Mouse (Mus musculus) layer of hippocampus, adult 11-12 months (tissue): Measurements from ENCODE around the gene Cfap299.

ENCODE experiments used
- DNase-seq: peaks from one replicate; pipeline ENCODE4 v3.0.0; 2022; ENCODE audit warnings: low spot score

The Cfap299 gene

DNA sequence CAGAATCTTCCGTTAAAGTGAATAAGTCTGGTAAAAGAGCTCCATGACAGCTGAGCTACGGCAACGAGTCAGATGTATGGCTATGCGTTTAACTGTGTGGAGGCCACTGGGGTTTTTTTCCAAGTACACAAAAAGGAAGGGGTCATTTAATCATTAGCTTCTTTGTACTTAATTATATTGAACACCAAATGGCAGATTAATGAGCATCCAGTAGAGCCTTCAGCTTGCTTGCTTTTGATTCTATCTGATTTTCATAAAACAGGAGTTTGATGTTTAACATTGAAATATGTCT, 47.6 kb downstream of the Cfap299 start:
- no peak for DNase-seq

DNA sequence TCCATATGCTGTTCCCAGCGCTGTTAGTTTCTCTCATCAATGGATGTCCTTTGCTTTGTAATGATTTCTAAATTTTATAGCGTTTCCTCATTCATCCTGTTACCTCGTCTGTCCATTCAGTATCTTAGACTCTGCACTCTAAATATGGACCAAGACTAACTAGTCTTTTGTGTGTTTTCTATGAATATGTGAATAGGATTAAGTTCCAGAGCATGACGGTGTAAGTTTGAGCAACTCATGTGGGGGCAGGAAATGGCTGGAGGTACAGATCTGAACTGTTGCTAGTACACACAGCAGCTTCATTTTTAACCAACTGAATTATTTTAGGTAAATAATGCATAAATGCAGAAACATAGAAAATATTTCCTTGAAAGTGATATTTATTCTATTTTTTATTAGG, 51.3 kb downstream of the Cfap299 start:
- no peak for DNase-seq

GRCm38 (mm10) chr5:98387054-98387453, 58.0 kb downstream of the Cfap299 start:
- no peak for DNase-seq

DNA sequence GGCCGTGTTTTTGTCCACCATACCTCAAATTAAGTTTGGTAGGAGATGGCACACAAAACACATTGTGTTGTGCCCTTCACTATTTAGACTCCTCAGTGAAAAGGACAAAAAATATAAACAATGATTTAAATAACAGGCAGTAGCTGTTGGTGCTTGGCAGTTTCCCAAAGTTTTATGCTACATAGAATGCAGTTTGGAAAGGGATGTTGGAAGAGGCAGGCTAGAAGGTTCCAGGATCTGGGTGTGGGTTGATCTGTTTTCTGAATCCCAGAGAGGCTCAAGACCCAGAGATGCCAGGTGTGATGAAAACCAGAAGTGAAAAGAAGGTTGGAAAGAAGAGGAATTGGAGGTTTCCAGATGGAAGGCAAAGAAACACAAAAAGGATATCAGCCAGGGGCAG, 73.1 kb downstream of the Cfap299 start:
- DNase-seq, result no peak

DNA sequence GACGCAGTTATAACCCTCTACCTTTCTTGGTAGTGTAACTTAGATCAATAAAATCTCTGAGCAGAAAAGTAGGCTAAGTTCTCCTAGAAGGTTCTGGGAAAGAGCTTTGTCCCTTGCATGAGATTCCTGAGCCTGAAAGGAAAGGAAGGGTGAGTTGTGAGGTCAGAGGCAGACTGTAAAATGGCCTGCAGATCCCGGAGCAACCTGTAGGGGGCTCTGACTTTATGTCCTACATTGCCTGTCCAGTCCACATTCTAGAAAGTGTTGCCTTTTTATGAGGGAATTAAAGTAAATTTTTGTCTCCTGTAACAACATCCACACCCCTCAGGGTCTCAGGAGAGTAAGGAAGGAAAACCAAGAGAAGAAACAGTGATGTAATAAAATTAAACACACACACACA, 81.0 kb downstream of the Cfap299 start:
- no peak for DNase-seq

DNA sequence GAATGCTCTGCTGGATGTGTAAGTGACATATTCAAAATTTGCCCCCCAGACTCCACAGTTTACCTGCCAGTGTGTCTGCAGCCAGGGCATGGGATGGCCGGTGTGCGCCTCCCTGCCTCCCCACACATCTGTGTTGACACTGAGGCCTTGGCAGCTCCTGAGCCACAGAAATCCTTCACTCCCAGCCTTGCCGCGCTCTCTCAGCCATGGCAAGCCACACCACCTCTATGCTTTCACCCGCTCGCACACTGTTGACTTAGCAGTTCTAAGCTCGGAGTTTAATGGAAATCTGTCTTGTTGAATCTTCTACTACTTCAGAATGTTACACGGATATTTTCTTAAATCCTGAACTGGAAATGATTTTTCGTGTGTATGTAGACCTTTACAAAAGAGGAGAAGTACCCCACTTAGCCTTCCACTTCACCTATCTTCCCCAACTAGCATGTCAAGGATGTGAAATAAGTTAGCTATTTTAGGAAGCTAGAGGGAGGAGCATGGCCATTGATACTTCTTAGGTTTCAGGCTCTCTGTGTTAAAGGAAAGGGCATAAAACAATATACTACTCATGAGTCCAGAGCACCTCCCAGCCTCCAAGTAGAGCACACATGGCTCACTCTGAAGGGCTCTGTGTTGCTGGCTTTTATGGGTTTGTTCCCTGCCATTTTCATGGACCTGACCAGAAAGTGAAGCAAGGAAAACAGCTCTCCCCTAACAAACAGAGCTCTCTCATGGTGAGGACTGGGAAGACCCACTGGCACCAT, 87.5 kb downstream of the Cfap299 start:
- DNase-seq, result no peak

- DNase-seq, result no peak
Observed at GRCm38 (mm10) chr5:98424965-98425364, 95.9 kb downstream of the Cfap299 start.

DNA sequence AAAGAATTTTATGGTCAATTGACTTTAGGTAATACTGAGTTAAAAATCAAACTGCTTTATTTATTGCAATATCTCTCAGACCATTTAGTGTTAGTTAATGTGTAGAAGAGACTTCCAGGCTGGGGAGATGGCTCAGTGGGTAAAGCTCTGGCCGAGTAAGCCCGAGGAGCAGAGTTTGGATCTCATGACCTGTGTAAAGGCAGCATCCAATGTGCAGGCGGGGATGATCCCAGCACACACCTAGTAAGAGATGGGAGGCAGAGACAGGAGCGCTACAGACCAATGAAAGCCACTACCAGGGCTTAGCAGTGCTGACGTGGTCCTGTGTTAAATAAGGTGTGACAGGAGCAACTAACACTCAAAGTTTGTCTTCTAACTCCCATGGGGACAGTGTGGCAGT, 97.0 kb downstream of the Cfap299 start:
- DNase-seq, result no peak

- DNase-seq, result no peak
Observed at GRCm38 (mm10) chr5:98430060-98430459, 101.0 kb downstream of the Cfap299 start.

GRCm38 (mm10) chr5:98438686-98439085, 109.6 kb downstream of the Cfap299 start:
- DNase-seq, result no peak

- DNase-seq, result no peak
Observed at GRCm38 (mm10) chr5:98446771-98447462, 117.8 kb downstream of the Cfap299 start.

- no peak for DNase-seq
Observed at GRCm38 (mm10) chr5:98449873-98450272, 120.8 kb downstream of the Cfap299 start.

GRCm38 (mm10) chr5:98466882-98467535, 137.9 kb downstream of the Cfap299 start:
- no peak for DNase-seq

DNA sequence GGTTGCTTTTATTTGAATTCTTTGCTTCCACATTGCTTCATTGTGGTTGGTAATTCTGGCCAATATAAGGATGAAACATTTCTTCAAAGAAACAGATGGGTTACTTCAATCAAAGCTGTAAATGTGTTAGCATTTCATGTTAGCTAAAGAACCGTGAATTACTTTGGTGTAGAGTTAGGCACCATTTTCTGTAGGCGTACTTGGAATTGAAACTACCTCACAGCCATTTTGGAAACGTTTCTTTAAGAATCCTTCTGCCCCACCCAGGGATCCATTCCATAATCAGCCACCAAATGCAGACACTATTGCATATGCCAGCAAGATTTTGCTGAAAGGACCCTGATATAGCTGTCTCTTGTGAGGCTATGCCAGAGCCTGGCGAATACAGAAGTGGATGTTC, 140.9 kb downstream of the Cfap299 start:
- DNase-seq, result no peak

GRCm38 (mm10) chr5:98476539-98476938, 147.4 kb downstream of the Cfap299 start:
- DNase-seq, result no peak

DNA sequence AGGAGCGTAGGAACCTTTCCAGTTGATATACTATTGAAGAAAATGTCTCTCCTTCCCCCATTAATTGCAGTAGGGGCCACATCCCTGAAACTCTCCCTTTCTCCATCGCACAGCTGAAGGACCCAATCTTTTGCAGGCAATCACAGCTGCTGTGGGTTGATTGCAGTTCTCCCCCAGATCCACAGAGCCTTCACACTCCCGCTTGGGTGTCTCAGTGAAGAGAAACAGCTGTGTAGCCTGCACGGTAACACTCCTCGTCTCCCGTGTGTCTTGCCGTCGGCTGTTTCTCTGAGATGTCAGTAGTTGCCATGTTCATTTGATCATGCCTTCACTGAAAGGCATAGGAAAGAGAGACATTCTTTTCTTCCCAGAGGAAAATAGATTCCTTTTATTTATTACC, 148.2 kb downstream of the Cfap299 start:
- DNase-seq, result no peak

DNA sequence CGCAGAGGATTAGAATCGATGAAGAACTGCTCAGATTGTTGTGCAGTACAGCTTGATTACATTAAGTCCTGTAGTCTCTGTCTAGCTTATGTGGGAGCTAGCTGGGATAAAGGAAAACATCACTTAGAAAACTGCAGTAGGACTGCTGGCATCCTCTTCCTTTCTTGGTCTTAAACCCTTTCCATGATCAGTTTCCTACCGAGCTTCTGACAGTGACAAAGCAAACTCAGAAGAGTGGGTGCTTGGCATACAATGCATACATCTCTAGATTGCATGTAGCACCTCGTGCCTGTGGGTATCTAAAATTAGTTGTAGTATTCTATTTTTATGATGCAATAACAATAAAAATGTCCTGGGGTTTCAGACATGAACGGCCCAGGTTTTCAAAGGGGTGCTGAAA, 154.4 kb downstream of the Cfap299 start:
- no peak for DNase-seq

- DNase-seq, result no peak
Observed at GRCm38 (mm10) chr5:98485189-98485588, 156.1 kb downstream of the Cfap299 start.

GRCm38 (mm10) chr5:98498317-98498716, 169.2 kb downstream of the Cfap299 start:
- no peak for DNase-seq

DNA sequence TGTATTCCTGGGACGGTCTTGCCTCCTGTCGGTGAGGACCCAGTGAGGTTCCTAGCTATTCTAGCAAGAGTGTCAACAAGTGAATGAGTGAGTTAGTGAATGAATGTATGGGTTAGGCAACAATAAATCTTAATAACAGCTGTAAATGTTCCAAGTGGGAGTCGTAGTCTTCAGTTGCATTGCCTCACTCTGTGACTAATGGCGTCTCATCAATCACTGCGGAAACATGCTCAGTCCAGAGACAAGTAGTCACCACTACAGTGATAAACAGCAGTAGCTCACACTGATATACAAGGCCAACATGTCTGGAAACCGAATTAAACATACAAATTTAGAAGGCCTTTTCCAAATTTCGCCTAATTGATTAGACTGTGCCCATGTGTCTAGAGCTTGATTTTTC, 187.1 kb downstream of the Cfap299 start:
- DNase-seq, result no peak

DNA sequence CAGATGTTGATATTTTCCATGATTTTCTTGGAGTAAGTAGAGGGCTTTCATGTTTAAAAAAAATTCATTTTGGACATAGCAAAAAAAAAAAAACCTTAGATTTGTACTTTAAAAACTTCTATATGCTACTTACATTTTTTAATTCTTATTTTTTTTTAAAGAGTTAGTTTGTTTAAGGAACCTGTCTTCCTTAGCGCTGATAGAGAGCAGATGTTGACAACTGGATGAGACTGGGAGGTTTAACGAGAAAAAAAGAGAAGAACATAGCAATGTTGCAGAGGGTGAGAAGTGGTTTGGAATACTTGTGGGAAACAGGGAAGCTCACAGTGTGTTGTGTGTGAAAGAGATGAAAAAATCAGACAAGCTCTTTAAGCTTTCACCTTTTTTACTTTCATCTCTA, 191.0 kb downstream of the Cfap299 start:
- no peak for DNase-seq

DNA sequence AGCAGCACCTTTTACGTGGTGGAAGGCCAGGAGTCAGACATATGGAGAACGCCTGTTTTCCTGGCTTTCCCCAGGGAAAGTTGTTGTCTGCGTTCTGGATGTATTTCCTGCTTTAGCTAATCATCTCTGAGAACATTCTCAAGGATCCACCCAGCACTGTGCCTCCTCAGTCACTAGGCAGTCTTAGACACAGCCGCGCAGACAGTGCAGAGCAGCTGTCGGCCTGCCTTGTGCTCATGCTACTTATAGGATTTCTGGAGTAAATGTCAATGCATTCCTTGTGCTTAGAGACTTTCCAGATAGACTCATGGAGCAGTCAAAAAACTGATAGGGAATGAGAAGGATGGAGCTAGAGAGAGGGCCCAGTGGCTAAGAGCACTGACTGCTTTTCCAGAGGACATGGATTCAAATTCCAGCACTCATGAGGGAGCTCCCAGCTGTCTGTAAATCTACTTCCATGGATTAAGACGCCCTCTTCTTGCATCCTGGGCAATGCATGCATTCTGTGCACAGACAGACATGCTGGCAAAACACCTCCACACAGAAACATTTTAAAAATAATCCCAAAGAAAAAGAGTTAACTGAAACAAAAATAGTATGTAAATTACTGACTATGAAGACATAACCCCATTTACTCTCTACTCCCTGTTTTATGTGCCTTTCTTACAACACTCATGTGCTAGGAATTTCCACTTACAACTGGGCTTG, 193.3 kb downstream of the Cfap299 start:
- no peak for DNase-seq

- no peak for DNase-seq
Observed at GRCm38 (mm10) chr5:98523050-98523449, 193.9 kb downstream of the Cfap299 start.
